Mouse (Mus musculus): ENCODE data around the gene Serpinb3c. TPM values are rescaled to one million over a fixed set of nuclear protein-coding genes. Genes with fewer than 3 reads are reported as not detected.

Gene Serpinb3c
- polyA plus RNA-seq (2014; fragmentation: Illumina TruSeq; extraction: RNeasy Lipid Tissue Mini Kit (QIAGEN cat#74804); ENCODE audit: low read depth, low replicate concordance), result not detected

DNA sequence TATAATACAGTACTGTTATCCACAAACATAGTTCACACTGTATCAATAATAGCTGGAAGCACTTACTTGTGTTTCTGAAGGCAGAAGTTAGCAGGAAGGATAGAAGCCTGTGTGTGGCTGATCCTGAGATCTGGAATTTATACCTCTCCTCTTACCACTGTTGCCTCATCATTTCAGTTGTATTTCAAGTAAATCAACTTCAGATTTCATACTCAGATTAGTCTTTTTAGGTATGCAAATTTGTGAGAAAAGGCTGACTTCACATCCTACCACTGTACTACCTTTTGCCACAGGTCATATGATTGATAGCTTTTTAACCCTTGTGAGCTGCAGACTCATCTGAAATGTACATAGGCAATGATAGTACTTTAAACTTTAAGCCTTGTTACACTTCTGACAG is at the start of gene Serpinb3c, which contains the start of gene Serpinb3b:
Serpinb3c (minus strand) TSS at position 111 of the 400 bp plus-strand sequence.
Serpinb3b (minus strand) TSS at position 101 of the 400 bp plus-strand sequence.

Other genes with a start within 250 kb of the Serpinb3c start
- gene Serpinb3a, start 226.1 kb downstream of the Serpinb3c start, polyA plus RNA-seq (2014; fragmentation: Illumina TruSeq; extraction: RNeasy Lipid Tissue Mini Kit (QIAGEN cat#74804); ENCODE audit: low read depth, low replicate concordance), result not detected
- not detected for gene Serpinb3d, start 194.9 kb downstream of the Serpinb3c start, polyA plus RNA-seq (2014; fragmentation: Illumina TruSeq; extraction: RNeasy Lipid Tissue Mini Kit (QIAGEN cat#74804); ENCODE audit: low read depth, low replicate concordance)
- gene Serpinb3b, start within 50 bp of the Serpinb3c start, polyA plus RNA-seq (2014; fragmentation: Illumina TruSeq; extraction: RNeasy Lipid Tissue Mini Kit (QIAGEN cat#74804); ENCODE audit: low read depth, low replicate concordance), result not detected
- not detected for gene Serpinb11, start 82.8 kb upstream of the Serpinb3c start, polyA plus RNA-seq (2014; fragmentation: Illumina TruSeq; extraction: RNeasy Lipid Tissue Mini Kit (QIAGEN cat#74804); ENCODE audit: low read depth, low replicate concordance)
- not detected for gene Serpinb7, start 121.3 kb upstream of the Serpinb3c start, polyA plus RNA-seq (2014; fragmentation: Illumina TruSeq; extraction: RNeasy Lipid Tissue Mini Kit (QIAGEN cat#74804); ENCODE audit: low read depth, low replicate concordance)
- gene Serpinb2, start 233.1 kb upstream of the Serpinb3c start, polyA plus RNA-seq (2014; fragmentation: Illumina TruSeq; extraction: RNeasy Lipid Tissue Mini Kit (QIAGEN cat#74804); ENCODE audit: low read depth, low replicate concordance), result 0.26 TPM